Comparison of ENCODE assay signal across 15 mouse cellular contexts in genomic region chr6:137315265-137315664, GRCm38 (mm10).
"Had no signal": no experiment of that assay in that cellular context is flagged by ENCODE, and none has a peak within 500 bp of the region (broad histone marks: within the 10 kb centered on the region; RNA-seq: fewer than 3 reads in every experiment).

No protein-coding gene starts in this region.

- H3K9ac ChIP-seq: liver, embryonic 14.5 days; lung, embryonic 15.5 days; midbrain, embryonic 15.5 days; neural tube, embryonic 13.5 days had no signal

- H3K27ac ChIP-seq: left cerebral cortex, adult 2 months; limb, embryonic 10.5 days; liver, embryonic 14.5 days; lung, embryonic 15.5 days; macrophage; midbrain, embryonic 15.5 days; neural tube, embryonic 13.5 days had no signal

- H3K27me3 ChIP-seq: lung, embryonic 15.5 days; megakaryocyte, embryonic 14.5 days; midbrain, embryonic 15.5 days; neural tube, embryonic 13.5 days had no signal

- H3K4me3 ChIP-seq: left cerebral cortex, adult 2 months; limb, embryonic 10.5 days; lung, embryonic 15.5 days; megakaryocyte, embryonic 14.5 days; midbrain, embryonic 15.5 days; neural tube, embryonic 13.5 days had no signal

- DNase-seq: kidney, adult 8-10 months; kidney, postnatal 25 days; lung, postnatal 14 days; right cerebral cortex, adult 18-20 months; right cerebral cortex, postnatal 25 days; thymus, postnatal 36 days had no signal

- ATAC-seq: midbrain, embryonic 15.5 days had no signal

- H3K36me3 ChIP-seq: limb, embryonic 10.5 days; lung, embryonic 15.5 days; midbrain, embryonic 15.5 days; neural tube, embryonic 13.5 days had no signal

- H3K4me2 ChIP-seq: lung, embryonic 15.5 days; midbrain, embryonic 11.5 days; midbrain, embryonic 15.5 days; neural tube, embryonic 13.5 days had no signal

- H3K4me1 ChIP-seq: limb, embryonic 10.5 days; megakaryocyte, embryonic 14.5 days; neural tube, embryonic 13.5 days had no signal

- H3K9me3 ChIP-seq: lung, embryonic 15.5 days; midbrain, embryonic 15.5 days; neural tube, embryonic 13.5 days had no signal
